Mouse (Mus musculus): ENCODE measurements at regions not wholly inside any gene's neighbourhood (a gene's known extent, or its start where the extent isn't known, plus 50 kb on each side); places are given as distances from the start of the nearest gene placed in this dataset.

DNA sequence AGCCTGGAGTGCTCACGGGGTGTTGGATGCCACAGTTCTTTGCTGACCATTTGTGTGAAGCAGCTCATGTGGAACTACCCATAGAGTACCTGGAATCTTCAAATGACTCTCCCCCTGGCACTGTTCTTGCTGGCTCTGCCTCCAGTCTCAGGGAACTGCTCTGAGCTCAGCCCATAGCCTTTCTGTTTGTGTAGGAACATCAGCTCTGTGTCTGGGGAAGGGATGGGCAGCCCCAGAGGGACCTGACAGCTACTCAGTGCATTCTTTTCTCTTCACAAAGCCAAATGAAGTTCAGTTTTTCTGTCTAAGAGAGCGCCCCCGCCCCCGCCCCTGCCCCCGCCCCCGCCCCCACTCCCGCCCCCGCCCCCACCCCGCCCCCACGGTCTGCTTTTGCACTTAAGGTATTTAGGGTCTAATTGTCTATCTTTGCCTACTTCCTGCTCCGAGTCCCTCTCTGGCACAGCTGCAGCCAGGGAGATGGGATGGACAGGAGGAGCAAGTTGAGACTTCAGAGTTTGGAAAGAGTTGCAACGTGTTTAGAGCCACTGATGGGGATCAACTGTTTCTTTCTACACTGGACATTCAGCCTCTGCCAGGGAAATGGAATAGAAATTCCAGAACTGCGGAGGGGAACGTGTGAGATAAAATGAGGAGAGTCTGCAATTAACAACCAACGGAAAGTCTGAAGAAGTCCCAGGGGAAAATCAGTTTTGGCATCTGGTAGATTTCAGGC, 171.2 kb upstream of the Habp2 start:
- WGBS = 17% methylated on average over 12 of the region's 15 CpGs
- Histone ChIP-seq H3K9ac (replicated peaks) (no peak overlapping the region), H3K27me3 (no peaks in the 10 kb centered on the region; the same call in 1 of the 2 replicates), H3K36me3 (no peaks in the 10 kb centered on the region), H3K27ac (replicated peaks) (no peak overlapping the region), H3K4me3 (no peak overlapping the region), H3K4me1 (peaks cover 9% of the 10 kb centered on the region), H3K4me2 (replicated peaks) (peak overlapping the region; percentile 22; the same call in 1 of the 2 replicates), H3K9me3 (peaks cover 9% of the 10 kb centered on the region; the same call in 1 of the 2 replicates)
- no peak for ATAC-seq (ENCODE audit: low FRiP score, low read depth)

DNA sequence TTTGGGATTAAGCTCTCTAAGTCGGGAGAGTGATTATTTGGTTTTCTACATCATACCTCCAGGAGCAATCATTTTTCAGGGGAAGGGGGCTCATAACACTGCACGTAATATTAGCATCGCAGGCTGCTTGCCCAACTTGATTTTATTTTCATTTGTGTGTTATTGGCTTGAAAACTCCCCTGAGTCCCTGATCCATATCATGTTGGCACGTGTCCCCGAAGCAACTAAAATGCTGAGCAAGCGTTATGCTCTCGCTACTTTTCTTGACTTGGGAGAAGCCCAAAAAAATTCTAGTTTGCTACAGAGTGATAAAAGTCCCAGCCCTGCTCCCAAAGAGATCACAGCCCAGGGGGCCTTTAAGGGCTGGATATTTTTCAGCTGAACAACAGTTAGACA, 170.7 kb upstream of the Habp2 start:
- Histone ChIP-seq H3K4me1 (peaks cover 9% of the 10 kb centered on the region), H3K36me3 (no peaks in the 10 kb centered on the region), H3K4me3 (no peak overlapping the region), H3K4me2 (replicated peaks) (no peak overlapping the region), H3K9ac (replicated peaks) (no peak overlapping the region), H3K27me3 (no peaks in the 10 kb centered on the region; the same call in 1 of the 2 replicates), H3K27ac (replicated peaks) (no peak overlapping the region), H3K9me3 (peaks cover 14% of the 10 kb centered on the region)
- no peak for ATAC-seq (ENCODE audit: low FRiP score, low read depth)
- 72% methylated on average over 7 of the region's 7 CpGs for WGBS

DNA sequence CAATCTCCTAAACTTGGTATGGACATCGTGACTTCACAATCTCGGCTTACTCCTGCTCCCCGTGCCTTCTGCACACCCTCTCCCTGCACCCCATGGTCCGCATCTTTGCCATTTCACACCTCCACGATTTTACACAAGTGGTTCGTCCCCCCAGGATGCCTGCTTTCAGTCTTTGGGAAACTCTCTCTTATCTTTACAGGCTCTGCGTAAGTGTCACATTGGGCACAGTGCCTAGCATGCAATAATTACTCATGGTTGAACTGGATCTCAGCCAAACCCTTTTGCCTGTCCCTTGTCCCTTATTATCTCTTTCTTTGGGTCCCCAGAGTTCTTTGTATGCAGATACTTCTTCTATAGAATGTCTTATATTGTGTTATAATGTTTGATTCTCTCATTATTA, 166.2 kb upstream of the Habp2 start:
- peaks cover 4% of the 10 kb centered on the region for H3K4me1 ChIP-seq
- no peak overlapping the region for H3K9ac ChIP-seq (replicated peaks)
- H3K36me3 ChIP-seq = no peaks in the 10 kb centered on the region
- 89% methylated on average over 7 of the region's 7 CpGs for WGBS
- H3K4me3 ChIP-seq = no peak overlapping the region
- H3K4me2 ChIP-seq (replicated peaks) = no peak overlapping the region
- H3K9me3 ChIP-seq = peaks cover 20% of the 10 kb centered on the region
- H3K27ac ChIP-seq (replicated peaks) = no peak overlapping the region
- peaks cover 6% of the 10 kb centered on the region for H3K27me3 ChIP-seq
- no peak for ATAC-seq (ENCODE audit: low FRiP score, low read depth)

DNA sequence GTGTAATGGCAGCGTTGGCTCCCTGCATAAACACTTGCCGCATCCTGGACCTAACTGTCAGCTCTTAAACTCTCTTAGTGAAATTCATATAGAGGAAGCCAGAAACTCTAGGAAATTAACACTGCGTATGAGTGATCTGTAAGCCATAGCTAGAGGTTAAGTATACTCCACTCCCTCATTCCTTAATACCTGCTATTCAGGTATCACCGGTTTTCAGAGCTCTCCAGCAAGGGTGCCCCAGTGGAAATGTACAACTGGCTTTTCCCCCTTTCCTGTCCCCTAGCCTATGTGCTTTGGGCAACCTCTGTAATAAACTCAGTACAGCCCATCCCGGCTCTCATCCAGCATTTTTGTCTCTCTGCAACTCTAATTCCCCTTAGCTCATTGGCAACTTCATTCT, 164.8 kb upstream of the Habp2 start:
- Histone ChIP-seq H3K27me3 (peaks cover 6% of the 10 kb centered on the region; the same call in 1 of the 2 replicates), H3K9ac (replicated peaks) (no peak overlapping the region), H3K27ac (replicated peaks) (no peak overlapping the region), H3K4me2 (replicated peaks) (no peak overlapping the region), H3K4me3 (no peak overlapping the region), H3K4me1 (no peaks in the 10 kb centered on the region; the same call in 1 of the 2 replicates), H3K9me3 (peaks cover 20% of the 10 kb centered on the region), H3K36me3 (no peaks in the 10 kb centered on the region)
- no peak for ATAC-seq (ENCODE audit: low FRiP score, low read depth)
- WGBS = 88% methylated on average over 5 of the region's 5 CpGs

DNA sequence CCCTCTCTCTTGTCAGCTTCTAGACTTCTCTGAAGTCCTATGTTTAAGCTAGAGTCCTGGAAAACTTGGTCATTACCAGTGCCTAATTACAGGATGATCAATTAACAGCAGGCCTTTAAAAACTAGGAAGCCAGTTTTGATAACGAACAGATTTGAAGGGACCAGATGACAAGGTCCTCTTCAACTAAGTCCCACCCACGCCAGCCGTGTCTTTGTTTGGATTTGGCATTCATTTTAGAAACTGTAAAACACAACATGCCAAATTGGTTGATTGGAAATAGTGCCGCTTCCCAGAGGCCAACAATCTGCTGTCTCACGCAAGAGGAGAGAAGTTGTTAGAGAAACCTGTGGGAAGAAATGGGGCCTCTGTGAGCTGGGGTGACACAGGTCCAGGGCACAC, 155.4 kb upstream of the Habp2 start:
- no peak for ATAC-seq (ENCODE audit: low FRiP score, low read depth)
- H3K27ac ChIP-seq (replicated peaks) = no peak overlapping the region
- H3K9me3 ChIP-seq = no peaks in the 10 kb centered on the region
- H3K36me3 ChIP-seq = no peaks in the 10 kb centered on the region
- H3K9ac ChIP-seq (replicated peaks) = no peak overlapping the region
- H3K4me3 ChIP-seq = no peak overlapping the region
- H3K4me1 ChIP-seq = peaks cover 29% of the 10 kb centered on the region
- no peak overlapping the region for H3K4me2 ChIP-seq (replicated peaks)
- 65% methylated on average over 5 of the region's 5 CpGs for WGBS
- peaks cover 12% of the 10 kb centered on the region for H3K27me3 ChIP-seq

DNA sequence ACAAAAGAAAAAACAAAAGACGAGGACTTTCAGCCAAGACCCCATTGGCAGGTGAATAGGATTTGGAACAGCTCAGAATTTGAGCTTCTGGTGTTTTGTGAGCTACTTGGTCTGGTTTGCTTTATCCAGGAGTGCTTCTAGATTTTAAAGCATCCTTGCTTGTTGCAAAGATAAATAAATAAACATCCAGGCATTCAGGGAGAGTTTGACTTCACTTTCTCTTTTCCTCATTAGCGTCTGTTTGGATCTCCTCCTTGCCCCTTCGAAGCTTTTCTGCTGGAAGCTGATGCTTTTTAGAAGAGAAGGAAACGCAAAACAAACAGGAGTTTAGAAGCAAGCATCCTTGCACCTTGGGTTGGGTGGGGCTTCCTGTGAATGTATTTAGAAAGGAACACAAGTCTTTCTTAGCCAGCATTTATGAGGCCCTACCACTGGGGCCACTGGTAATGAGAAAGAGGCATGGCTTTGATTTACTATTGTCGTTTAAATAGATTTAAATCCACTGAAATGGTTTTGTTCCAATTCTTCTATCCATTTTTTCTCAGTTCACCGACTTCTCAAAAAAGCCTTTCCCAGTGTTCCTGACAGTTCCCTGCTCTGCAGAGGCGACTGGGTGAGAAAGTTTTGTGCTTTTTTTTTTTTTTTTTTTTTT, 153.9 kb upstream of the Habp2 start:
- WGBS = 5% methylated on average over 7 of the region's 7 CpGs
- H3K4me3 ChIP-seq = no peak overlapping the region
- no peaks in the 10 kb centered on the region for H3K9me3 ChIP-seq
- H3K4me1 ChIP-seq = peaks cover 29% of the 10 kb centered on the region
- H3K9ac ChIP-seq (replicated peaks) = no peak overlapping the region
- no peaks in the 10 kb centered on the region for H3K36me3 ChIP-seq
- H3K27me3 ChIP-seq = peaks cover 12% of the 10 kb centered on the region
- H3K4me2 ChIP-seq (replicated peaks) = 0 out of 2 replicates have a peak overlapping the region, but pooled peaks have one; percentile 0
- peak overlapping the region; percentile 43; the same call in 1 of the 2 replicates for H3K27ac ChIP-seq (replicated peaks)
- ATAC-seq (ENCODE audit: low FRiP score, low read depth) = no peak

DNA sequence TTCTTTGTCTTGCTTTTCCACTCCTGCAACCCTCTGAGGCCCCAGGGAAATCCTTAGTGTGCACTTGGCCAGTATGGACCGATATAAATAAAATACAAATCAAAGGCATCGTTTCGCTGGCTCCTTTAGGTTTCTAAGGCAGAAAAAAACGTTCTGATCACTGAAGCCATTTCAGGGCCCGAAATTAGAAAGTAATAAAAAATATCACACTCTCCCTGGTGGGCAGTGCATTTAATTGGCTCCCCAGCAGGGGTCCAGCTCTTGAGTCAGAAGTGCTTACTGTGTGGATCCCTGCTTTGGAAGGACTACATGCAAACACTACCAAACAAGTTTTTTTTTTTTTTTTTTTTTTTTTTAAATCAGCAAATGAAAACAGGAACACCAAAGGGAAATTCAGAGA, 153.4 kb upstream of the Habp2 start:
- Histone ChIP-seq H3K4me2 (replicated peaks) (peak overlapping the region; percentile 27), H3K4me1 (peaks cover 29% of the 10 kb centered on the region), H3K9me3 (no peaks in the 10 kb centered on the region), H3K4me3 (no peak overlapping the region), H3K9ac (replicated peaks) (no peak overlapping the region), H3K27ac (replicated peaks) (peak overlapping the region; percentile 43; the same call in 1 of the 2 replicates), H3K27me3 (peaks cover 12% of the 10 kb centered on the region), H3K36me3 (no peaks in the 10 kb centered on the region)
- no peak for ATAC-seq (ENCODE audit: low FRiP score, low read depth)
- WGBS = 3% methylated on average over 5 of the region's 5 CpGs

DNA sequence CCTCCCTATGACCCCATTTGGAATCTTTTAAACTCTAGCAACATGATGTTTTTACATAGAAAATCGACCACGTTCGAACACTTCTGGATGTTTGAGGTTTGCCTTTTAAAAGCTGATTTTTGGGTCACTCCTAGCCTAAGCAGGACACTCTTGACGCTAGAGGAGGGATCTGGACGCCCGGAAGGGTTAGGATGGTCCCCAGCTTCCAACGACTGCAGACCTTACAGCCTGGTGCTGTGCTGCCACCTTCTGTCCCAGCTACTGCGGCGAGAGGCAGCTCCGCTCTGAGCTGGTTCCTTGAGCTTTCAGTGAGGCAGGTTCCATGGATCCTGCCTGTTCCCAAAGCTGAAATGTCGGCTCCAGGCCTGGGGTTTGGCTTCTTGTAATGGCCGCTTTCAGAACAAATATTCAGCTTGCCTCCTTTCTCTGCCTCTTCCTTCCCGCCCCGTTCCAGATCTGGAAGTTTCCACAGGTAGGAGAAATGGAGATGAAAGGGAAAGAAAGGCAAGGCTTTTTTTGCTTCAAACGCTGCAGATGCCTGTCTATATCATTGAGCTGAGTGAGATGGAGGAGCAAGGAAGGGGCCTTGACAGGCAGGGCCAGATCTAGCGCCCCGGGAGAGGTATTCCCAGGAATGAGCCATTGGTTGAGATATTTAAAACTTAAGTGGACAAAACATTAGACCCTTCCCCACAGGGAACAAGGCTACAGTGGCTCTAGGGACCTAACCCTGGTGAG, 152.7 kb upstream of the Habp2 start:
- Histone ChIP-seq H3K27ac (replicated peaks) (no peak overlapping the region), H3K4me1 (peaks cover 29% of the 10 kb centered on the region), H3K4me2 (replicated peaks) (peak overlapping the region; percentile 27; the same call in 1 of the 2 replicates), H3K27me3 (peaks cover 12% of the 10 kb centered on the region), H3K9me3 (no peaks in the 10 kb centered on the region), H3K4me3 (no peak overlapping the region), H3K9ac (replicated peaks) (no peak overlapping the region), H3K36me3 (no peaks in the 10 kb centered on the region)
- 12% methylated on average over 17 of the region's 17 CpGs for WGBS
- ATAC-seq (ENCODE audit: low FRiP score, low read depth) = peak; percentile 91

DNA sequence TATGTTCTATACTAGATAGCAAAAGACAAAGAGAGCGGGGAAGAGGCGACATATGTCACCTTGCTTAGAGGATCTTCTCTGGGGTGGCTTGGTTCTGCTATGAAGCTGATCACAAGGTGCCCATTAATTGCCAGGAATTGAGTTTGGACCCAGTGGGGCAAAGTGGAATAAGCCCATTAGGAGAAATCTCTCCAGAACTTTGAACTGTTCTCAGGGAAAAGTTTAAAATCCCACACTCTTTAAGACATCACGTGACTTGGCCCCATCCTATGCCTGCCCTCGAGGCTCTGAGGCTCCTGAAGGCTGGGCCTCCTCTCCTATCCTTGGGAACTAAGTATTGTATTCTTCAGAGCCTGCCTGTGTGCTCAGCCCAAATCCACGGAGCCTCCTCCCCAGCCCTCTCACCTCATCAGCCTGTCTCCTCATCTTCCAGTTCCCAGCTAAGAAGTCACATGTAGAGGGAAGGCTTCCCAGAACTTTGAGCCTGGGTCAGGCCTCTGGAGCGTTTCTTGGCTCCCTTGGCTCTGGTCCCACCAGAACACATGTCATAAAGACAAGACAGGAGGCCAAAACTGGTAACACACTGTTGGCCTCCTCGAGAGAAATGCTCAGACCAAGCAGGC, 151.5 kb upstream of the Habp2 start:
- no peak for ATAC-seq (ENCODE audit: low FRiP score, low read depth)
- no peak overlapping the region for H3K27ac ChIP-seq (replicated peaks)
- no peak overlapping the region for H3K4me3 ChIP-seq
- no peaks in the 10 kb centered on the region for H3K9me3 ChIP-seq
- peaks cover 29% of the 10 kb centered on the region for H3K4me1 ChIP-seq
- no peaks in the 10 kb centered on the region for H3K36me3 ChIP-seq
- H3K4me2 ChIP-seq (replicated peaks) = no peak overlapping the region
- peaks cover 10% of the 10 kb centered on the region for H3K27me3 ChIP-seq
- H3K9ac ChIP-seq (replicated peaks) = no peak overlapping the region
- 72% methylated on average over 7 of the region's 7 CpGs for WGBS

DNA sequence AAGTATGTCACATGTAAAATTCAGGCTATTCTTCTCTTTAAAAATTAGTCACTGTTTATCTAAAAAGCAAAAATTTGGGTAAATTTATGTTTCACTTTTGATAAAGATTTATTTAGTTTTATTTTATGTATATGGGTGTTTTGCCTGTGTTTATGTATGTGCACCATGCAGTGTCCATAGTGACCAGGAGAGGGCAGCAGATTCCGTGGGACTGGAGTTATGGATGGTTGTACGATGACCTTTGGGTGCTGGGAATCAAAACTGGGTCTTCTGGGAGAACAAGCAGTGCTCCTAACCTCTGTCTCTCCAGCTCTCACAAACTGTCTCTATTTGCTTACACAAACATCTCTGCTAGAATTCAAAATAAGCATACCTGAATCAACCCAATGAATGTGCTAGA, 146.4 kb upstream of the Habp2 start:
- H3K4me1 ChIP-seq = no peaks in the 10 kb centered on the region
- ATAC-seq (ENCODE audit: low FRiP score, low read depth) = no peak
- no peak overlapping the region for H3K4me3 ChIP-seq
- no peak overlapping the region for H3K9ac ChIP-seq (replicated peaks)
- H3K27ac ChIP-seq (replicated peaks) = no peak overlapping the region
- no peaks in the 10 kb centered on the region; the same call in none of the 2 replicates for H3K27me3 ChIP-seq
- H3K36me3 ChIP-seq = no peaks in the 10 kb centered on the region
- WGBS = 83% methylated on average over 2 of the region's 2 CpGs
- peaks cover 11% of the 10 kb centered on the region for H3K9me3 ChIP-seq
- no peak overlapping the region for H3K4me2 ChIP-seq (replicated peaks)

DNA sequence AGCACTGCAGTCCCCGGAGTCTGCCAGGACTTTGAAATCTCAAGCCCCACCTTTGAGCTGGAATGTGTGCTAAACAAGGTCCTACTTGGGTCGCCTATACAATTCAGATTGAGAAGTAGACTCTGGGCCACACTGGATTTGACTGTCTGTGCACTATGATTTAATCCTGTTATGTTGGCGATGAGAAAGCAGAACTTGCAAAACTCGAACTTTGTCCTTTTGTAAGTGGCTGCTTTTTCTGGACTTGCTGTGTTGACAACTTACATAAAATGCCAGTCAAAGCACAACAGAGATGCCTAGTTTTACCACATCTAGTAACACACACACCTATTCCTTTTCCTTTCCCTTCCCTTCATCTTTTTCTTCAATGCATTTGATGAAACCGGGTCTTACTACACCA, 142.7 kb upstream of the Habp2 start:
- H3K4me3 ChIP-seq = no peak overlapping the region
- H3K27ac ChIP-seq (replicated peaks) = no peak overlapping the region
- peaks cover 11% of the 10 kb centered on the region for H3K9me3 ChIP-seq
- no peak overlapping the region for H3K9ac ChIP-seq (replicated peaks)
- no peaks in the 10 kb centered on the region for H3K4me1 ChIP-seq
- ATAC-seq (ENCODE audit: low FRiP score, low read depth) = no peak
- no peak overlapping the region for H3K4me2 ChIP-seq (replicated peaks)
- no peaks in the 10 kb centered on the region for H3K27me3 ChIP-seq
- H3K36me3 ChIP-seq = no peaks in the 10 kb centered on the region
- 87% methylated on average over 5 of the region's 5 CpGs for WGBS
